Mouse (Mus musculus): ENCODE results near the gene Nfatc2ip.
"Not testable (repeated sequence)": the region's sequence is repeated elsewhere in the genome, so short reads cannot be mapped to it uniquely, and the experiment has no call there.

Gene Nfatc2ip

DNA sequence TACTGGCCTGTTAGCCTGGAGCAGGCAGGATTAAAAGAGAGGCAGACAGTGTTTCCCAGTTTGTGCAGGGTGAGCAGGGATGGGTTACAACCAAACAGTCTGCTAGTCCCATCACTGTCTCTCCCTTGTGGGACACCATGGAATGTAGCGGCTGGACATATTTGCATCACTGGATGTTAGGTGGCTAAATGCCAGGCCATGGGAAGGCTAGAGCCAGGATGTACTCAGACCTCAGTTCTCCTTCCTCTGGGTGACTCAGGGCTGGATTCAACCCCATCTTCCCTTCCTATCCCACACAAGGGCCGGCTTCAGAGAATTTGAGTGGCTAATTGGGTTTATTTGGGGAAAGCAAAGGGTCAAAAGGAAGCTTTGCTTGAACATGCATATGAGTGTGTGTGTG lies 12.1 kb upstream of the Nfatc2ip start:
- no peak for DNase-seq (ENCODE audit: low spot score in 2 of 2)

GRCm38 (mm10) chr7:126402518-126402917 lies 6.0 kb upstream of the Nfatc2ip start:
- DNase-seq (ENCODE audit: low spot score in 2 of 2), result not testable (repeated sequence)

DNA sequence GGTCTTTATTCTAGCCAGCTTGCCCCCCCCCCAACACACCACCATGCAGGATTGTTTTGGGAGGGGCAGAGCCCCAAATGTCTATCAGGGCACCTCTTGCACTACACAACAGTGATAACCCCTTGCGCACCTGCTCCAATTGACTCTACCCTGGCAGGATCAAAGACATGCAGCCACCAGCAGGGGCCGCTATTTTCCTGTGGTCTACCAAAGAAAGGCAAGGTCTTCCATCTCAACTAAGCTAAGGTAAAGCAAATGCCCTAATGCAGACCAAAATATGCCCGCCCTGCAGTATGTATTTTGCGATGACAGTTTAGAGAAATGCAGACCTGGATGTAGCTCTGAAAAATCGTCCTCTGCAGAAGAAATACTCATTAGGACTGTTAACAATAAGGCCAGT lies 3.0 kb upstream of the Nfatc2ip start:
- peak; percentile 77 to 94 for DNase-seq (ENCODE audit: low spot score in 2 of 2)

- DNase-seq (ENCODE audit: low spot score in 2 of 2), result no peak
Measured at GRCm38 (mm10) chr7:126397822-126398221, 1.3 kb upstream of the Nfatc2ip start.

DNA sequence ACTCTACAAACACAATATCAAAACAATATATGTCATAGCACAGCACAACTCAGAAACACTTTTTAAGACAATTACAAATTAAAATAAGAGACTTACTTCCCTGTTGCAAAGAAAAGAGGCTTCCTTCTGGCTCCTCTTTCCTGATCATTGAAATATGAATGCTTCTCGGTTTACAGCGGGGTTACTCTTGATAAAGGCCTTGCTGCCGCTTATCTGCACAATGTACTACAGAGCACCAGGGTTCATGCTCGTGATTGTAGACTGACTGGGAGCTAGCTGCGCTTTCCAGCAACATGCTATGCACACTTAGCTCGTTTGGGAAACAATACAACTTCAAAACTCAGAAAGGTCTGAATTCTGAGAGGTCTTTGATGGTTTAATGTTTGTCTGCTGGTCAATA lies 684 bp upstream of the Nfatc2ip start:
- no peak for DNase-seq (ENCODE audit: low spot score in 2 of 2)

DNA sequence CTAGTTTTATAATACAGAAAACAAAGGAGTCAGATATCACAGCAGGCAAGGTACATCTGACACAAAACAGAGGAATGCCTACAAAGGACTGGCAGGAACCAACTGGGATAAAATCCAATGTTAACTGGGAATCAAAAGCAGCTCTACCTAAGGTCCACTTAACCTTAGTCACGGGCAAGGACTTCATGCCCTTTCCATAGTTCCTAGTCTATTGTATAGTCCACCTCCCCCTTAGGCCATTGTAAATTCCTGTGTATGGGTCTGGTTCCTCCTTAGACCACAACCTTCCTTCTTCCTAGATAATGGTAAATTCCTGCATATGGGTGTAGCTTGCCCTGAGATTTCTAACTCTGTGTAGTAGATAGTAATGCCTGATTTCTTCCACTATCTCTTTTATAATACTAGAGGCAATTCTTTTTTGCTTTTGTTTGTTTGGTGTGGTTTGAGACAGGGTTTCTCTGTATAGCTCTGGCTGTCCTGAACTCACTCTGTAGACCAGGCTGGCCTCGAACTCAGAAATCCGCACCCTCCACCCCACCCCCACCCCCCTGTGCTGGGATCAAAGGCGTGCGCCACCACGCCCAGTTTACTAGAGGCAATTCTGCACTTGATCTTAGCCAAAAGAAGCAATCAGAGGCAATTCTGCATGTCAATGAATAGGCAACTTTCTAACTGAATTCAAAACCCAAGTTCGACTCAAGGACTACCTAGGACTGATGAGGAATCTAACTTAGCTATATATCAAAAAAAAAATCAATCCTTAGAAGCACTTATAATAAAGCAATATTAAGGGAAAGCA lies 4.3 kb downstream of the Nfatc2ip start:
- not testable (repeated sequence) for DNase-seq (ENCODE audit: low spot score in 2 of 2)

- DNase-seq (ENCODE audit: low spot score in 2 of 2), result no peak
Measured at GRCm38 (mm10) chr7:126388185-126388584, 8.4 kb downstream of the Nfatc2ip start.

DNA sequence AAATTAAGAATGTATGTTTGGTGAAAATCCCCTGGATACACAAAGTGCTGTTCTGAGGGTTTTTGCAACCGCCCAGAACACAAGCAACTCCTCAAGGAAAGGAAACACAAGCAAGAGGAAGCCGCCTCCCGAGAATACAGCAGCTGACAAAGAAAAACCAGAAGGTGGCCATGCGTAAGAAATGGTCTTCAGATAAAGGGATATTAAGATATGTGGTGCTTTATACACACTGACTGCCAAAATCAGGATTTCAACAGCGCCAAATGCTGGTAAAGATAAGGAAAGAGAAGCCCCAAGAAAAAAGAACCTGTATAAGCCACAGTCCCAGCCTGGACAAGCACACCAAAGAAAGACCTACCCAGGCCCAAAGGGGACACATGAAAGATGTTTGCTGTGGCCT lies 13.0 kb downstream of the Nfatc2ip start:
- DNase-seq (ENCODE audit: low spot score in 2 of 2), result no peak

GRCm38 (mm10) chr7:126377278-126378158 lies 19.0 kb downstream of the Nfatc2ip start, which contains the start of gene Spns1:
Spns1 (minus strand) TSS chr7:126377450.
- peak; percentile 81 to 94 for DNase-seq (ENCODE audit: low spot score in 2 of 2)

DNA sequence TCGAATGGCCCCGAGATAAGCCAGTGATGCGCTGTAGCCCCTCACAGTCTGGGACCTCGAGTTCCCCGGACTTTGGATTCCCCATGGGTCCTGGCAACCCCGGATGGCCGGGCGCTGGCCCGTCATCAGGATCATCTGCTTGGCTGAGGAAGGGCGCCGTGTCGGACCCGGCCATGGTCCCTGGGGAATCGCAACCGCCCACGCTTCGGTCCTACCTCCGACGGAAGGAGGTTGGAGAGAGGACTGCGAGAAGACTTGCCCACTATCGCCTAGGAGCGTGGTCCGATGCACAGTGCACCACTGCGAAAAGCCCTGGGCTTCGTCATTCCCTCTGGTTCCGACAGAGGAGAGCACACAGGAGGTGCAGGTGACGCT lies 19.6 kb downstream of the Nfatc2ip start:
- DNase-seq (ENCODE audit: low spot score in 2 of 2), result no peak

DNA sequence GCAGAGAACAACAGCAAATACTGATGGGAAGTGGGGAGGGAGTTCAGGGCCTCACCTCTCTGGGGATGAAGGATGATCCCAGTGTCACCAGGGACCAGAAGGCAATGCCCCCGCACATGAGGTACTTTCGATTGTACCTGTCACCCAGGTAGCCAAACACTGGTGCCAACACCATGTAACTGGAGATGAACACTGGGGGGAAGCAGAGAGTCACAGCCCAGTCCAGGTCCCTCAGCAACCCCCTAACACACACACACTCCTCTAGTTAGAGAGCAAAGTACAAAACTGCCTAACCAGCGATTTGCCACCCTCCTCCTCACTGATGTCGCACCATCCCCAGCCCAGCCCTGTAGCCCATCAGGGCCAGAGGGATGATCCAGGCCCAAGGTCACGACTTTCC lies 21.5 kb downstream of the Nfatc2ip start:
- DNase-seq (ENCODE audit: low spot score in 2 of 2), result no peak

DNA sequence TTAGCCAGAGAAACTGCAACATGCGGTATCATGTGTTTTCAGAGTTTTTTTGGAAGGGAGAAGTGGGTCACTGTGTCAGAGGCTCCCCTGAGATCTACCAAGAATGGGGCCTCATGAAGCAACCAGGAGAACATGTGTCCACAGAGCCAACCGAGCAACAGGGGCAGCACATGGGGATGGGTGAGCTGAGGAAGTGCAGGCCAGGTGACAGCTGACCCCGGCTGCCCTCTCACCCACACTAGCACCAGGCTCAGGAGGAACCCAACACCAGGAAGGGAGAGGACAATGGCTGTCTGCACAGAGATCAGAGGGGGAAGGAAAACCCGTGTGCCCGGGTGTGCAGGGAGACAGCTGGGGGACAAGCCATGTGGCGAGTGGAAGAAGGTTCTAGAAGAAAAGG lies 22.0 kb downstream of the Nfatc2ip start:
- no peak for DNase-seq (ENCODE audit: low spot score in 2 of 2)

- no peak for DNase-seq (ENCODE audit: low spot score in 2 of 2)
Measured at GRCm38 (mm10) chr7:126373007-126373406, 23.5 kb downstream of the Nfatc2ip start.

DNA sequence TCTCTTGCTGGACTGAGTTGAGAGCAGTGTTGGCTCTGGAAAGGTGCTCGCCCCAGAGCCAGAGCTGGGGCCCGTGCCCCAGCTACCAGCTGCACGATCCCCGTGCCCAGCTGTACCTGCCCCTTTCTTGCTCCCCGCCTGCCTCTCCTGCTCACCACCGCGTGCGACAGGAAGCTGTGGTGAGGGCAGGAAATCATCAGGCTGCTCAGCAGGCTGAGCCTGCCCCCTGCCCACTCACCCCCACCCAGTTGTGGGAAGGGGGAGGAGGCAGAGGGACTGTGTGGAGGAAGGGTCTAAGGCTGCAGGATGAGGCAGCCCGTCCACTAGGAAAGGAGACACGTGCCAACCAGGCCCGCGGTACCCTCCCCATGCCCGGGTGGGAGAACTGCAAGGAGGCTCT lies 27.1 kb downstream of the Nfatc2ip start, which contains the start of gene Lat:
TSS of gene Lat (minus strand) at position 178 of the 400 bp plus-strand sequence.
- peak; percentile 27 to 65 for DNase-seq (ENCODE audit: low spot score in 2 of 2)

- DNase-seq (ENCODE audit: low spot score in 2 of 2), result no peak
Measured at GRCm38 (mm10) chr7:126368367-126368766, 28.2 kb downstream of the Nfatc2ip start.

DNA sequence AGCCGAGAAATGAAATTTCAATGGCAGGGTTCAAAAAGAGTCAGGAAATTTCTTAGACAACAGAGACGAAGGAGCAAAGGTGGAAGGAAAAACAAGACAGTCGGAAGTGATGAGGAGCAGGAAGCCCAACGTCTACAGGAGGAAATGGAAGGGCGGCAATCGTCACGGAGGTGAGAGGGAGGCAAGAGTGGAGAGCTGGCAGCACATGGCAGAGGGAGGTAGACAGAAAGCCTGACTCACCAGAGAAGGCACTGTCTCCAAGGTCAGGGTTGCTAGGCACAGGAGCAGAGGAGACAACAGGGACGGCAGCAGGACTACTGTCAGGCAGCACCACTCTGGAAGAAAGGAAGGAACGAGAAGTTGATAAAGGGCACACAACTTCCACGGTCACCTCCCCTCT lies 28.9 kb downstream of the Nfatc2ip start:
- no peak for DNase-seq (ENCODE audit: low spot score in 2 of 2)

GRCm38 (mm10) chr7:126363038-126363437 lies 33.5 kb downstream of the Nfatc2ip start:
- no peak for DNase-seq (ENCODE audit: low spot score in 2 of 2)

GRCm38 (mm10) chr7:126359049-126359448 lies 37.5 kb downstream of the Nfatc2ip start:
- DNase-seq (ENCODE audit: low spot score in 2 of 2), result no peak

DNA sequence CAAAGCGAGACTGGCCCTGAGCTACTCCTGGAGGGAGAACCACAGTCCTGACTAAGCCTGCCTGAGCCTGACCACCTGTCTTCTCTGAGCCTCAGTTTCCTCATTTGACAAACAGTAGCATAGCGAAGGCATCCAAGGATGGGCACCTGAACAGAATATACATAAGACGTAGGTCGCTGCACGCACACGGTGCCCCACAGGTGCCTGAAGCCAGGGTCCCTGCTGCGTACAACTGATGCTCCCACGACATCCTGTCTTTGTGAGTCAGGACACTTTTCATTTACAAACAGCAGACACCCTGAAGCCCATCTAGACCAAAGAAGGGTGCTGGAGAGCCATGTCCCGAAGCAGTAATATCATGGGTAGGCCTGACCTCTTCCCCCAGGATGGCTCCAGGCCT lies 38.1 kb downstream of the Nfatc2ip start:
- no peak for DNase-seq (ENCODE audit: low spot score in 2 of 2)

- DNase-seq (ENCODE audit: low spot score in 2 of 2), result no peak
Measured at GRCm38 (mm10) chr7:126357838-126358237, 38.7 kb downstream of the Nfatc2ip start.

DNA sequence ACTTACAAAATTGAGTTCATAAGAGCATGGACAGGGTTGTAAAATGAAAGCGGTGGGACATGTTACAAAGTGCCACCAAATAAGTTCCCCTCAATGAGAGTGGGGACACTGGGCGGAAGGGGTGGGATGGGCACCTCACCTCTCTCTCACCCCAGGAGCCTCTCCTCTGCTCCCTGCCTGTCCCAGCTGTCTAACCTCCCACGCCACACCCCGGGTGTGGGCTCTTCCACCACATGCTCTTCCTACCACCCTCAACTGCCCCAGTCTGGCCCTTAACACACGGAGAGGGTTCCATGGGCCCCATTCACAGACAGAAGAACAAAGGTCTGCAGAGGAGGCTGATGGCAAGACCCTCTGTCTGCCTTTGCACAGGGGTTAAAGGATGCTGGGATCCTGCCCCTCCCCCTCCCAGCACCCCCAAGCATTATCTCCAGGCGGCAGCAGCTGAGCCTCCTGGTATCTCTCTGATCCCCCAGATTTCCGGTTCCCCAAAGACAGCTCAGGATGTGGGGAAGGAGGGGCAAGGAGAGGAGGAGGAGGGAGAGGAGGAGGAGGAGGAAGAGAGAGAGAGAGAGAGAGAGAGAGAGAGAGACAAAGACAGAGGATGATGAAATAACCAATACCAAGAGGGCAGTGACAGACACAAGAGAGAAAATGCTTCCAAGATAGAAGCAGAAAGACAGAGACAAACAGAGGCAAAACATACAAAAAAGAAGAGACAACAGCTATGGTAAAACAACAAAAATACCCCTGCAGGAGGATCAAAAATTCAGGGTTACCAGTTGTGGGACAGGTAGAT lies 39.5 kb downstream of the Nfatc2ip start:
- DNase-seq (ENCODE audit: low spot score in 2 of 2), result no peak

Measured in spleen, postnatal 10 days (tissue).